Mouse (Mus musculus) heart, embryonic 16.5 days (tissue): ENCODE data around the gene Cmtm7. TPM values are rescaled to one million over a fixed set of nuclear protein-coding genes. Genes with fewer than 3 reads are reported as not detected.

ENCODE experiments used
- ATAC-seq: fragments of 200-750 bp; cut with Nextera tagmentation; replicated peaks from 2 replicates; pipeline ENCODE4 v1.8.0; 2017; ENCODE audit warnings: moderate number of reproducible peaks; ENCODE audit not compliant: insufficient read depth, low FRiP score; ENCODE audit errors: extremely low read depth
- H3K27ac ChIP-seq: fragments of 300-500 bp; sonication (generic); 2 replicates; pipeline ENCODE4 v1.5.1; 2014; ENCODE audit warnings: mild to moderate bottlenecking, low read length, control low read depth, moderate library complexity
- H3K27me3 ChIP-seq: fragments of 300-500 bp; sonication (generic); 2 replicates; pipeline ENCODE4 v1.6.1; 2014; ENCODE audit warnings: low read length, mixed read lengths; ENCODE audit not compliant: control insufficient read depth, insufficient read depth
- H3K36me3 ChIP-seq: fragments of 300-500 bp; sonication (generic); 2 replicates; pipeline ENCODE4 v1.6.1; 2014; ENCODE audit not compliant: control insufficient read depth, insufficient read depth
- H3K4me1 ChIP-seq: fragments of 300-500 bp; sonication (generic); 2 replicates; pipeline ENCODE4 v1.6.1; 2014; ENCODE audit warnings: low read length, mixed read lengths; ENCODE audit not compliant: control insufficient read depth, insufficient read depth
- H3K4me2 ChIP-seq: fragments of 300-500 bp; sonication (generic); 2 replicates; pipeline ENCODE4 v1.6.1; 2014; ENCODE audit warnings: low read depth, mild to moderate bottlenecking, control low read depth, low read length
- H3K4me3 ChIP-seq: fragments of 300-500 bp; sonication (generic); 2 replicates; pipeline ENCODE4 v1.5.1; 2014; ENCODE audit warnings: mild to moderate bottlenecking, control low read depth, low read length
- H3K9ac ChIP-seq: fragments of 300-500 bp; sonication (generic); 2 replicates; pipeline ENCODE4 v1.6.1; 2014; ENCODE audit warnings: low read length, control low read depth
- H3K9me3 ChIP-seq: fragments of 300-500 bp; sonication (generic); replicated peaks from 2 replicates; pipeline ENCODE4 v1.6.1; 2016; ENCODE audit warnings: low read length; ENCODE audit not compliant: control insufficient read depth
- WGBS: fragments of 180-500 bp; shearing (Covaris S2); extraction: QIAGEN DNeasy Blood & Tissue Kit; methylation state at CpG from one replicate; pipeline ENCODE4 v1.1.7; 2014; 5-methylcytosine and 5-hydroxymethylcytosine counted together
- polyA plus RNA-seq: library from polyadenylated mRNA; unstranded; fragments of >200 nt; fragmentation: Nextera tagmentation; extraction: Ambion mirVana; gene quantifications from 2 replicates; pipeline ENCODE4 v1.2.1, GENCODE M21; 2015

The Cmtm7 gene
- polyA plus RNA-seq, 1 experiment from 2014 or later: 138 TPM

DNA sequence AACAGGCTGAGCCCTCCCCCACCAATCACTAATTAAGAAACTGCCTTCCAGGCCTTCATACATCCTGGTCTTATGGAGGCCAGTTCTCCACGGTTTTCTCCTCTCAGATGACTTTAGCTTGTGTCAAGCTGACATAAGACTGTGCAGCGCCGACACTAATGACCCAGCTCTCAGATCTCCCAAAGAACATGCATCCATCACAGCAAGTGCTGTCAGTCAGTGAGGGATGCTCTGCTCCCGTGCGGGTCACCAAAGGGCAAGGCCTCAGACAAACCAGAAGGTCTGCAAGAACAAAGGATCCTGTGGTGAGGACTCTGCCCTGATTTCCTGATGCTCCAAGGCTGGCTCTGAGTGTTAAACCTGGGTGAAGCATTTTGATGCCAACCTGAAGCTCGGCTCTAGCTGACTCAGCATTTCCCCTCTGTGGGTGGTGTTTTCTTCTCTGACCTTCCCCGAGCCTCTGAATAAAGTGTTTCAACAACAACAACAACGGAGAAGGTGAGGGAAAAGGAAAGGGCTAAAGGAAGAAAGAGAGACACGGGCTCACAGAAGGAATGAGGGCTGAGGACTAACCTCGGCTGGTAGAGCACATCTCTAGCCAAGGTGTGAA lies 17.9 kb upstream of the Cmtm7 start:
- Histone ChIP-seq H3K36me3 (no peaks in the 10 kb centered on the region), H3K27me3 (no peaks in the 10 kb centered on the region), H3K9ac (no peak overlapping the region), H3K4me2 (no peak overlapping the region), H3K27ac (no peak overlapping the region), H3K9me3 (no peaks in the 10 kb centered on the region), H3K4me1 (peaks cover 3% of the 10 kb centered on the region), H3K4me3 (no peak overlapping the region)
- ATAC-seq: no peak
- WGBS: 58% methylated on average over 10 of the region's 10 CpGs

DNA sequence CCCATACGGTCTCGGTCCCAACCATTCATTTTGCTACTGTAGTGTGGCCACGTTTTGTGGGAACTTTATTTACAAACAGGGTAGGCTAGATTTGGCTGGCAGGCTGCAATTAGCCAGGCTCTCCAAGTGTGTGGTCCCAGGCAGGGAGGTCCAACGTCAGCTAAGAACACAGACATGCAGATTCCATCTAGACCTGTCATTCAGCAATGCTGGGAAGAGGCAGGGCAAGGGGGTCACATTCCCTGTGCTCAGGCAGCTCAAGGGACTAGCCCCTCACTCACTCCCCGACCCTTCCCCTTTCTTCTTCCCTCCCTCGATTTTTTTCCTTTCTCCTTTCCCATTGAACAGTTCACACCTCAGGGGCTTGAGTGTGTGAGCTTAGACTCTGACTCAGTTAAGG lies 17.2 kb upstream of the Cmtm7 start:
- Histone ChIP-seq H3K9me3 (no peaks in the 10 kb centered on the region), H3K36me3 (no peaks in the 10 kb centered on the region), H3K4me2 (no peak overlapping the region), H3K4me3 (no peak overlapping the region), H3K27ac (no peak overlapping the region), H3K4me1 (peaks cover 2% of the 10 kb centered on the region; the same call in 1 of the 2 replicates), H3K9ac (no peak overlapping the region), H3K27me3 (no peaks in the 10 kb centered on the region)
- 48% methylated on average over 6 of the region's 6 CpGs for whole genome bisulfite sequencing
- ATAC-seq: no peak

DNA sequence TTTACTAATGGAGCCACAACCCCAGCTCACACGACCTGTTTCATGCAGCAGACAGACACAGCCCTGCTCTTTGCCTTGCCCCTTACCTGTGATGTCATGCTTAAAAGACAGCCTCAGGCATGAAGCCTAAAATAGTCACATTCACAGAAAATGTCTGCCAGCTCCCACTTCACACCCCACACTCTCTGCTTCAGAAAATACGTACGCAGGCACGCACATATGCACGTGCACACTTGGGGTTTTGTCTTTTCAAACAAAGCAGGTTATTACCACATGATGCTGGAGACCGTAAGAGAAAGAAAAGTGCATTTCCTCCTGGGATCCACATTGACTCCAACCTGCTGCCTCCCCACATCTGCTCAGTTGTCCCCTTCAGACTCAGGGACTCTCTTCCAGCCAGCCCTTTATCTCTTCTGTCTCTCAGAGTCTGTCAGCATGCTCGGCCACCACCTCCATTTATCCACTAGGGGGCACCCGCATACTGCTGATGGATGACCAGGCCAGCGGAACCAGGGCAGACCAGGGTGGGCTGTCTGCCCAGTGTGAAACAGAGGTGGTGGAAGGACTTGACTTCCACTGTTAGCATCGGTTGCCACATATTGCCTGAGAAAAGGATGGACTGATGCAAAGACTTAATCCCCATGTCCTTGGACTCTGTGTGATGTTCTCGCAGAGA lies 15.8 kb upstream of the Cmtm7 start:
- Histone ChIP-seq H3K4me3 (no peak overlapping the region), H3K4me1 (peaks cover 2% of the 10 kb centered on the region; the same call in 1 of the 2 replicates), H3K27me3 (no peaks in the 10 kb centered on the region), H3K27ac (no peak overlapping the region), H3K9ac (no peak overlapping the region), H3K36me3 (no peaks in the 10 kb centered on the region), H3K4me2 (no peak overlapping the region), H3K9me3 (no peaks in the 10 kb centered on the region)
- 52% methylated on average over 11 of the region's 11 CpGs for WGBS
- 0 out of 2 replicates have a peak, but pooled peaks have one; percentile 54 for ATAC-seq

DNA sequence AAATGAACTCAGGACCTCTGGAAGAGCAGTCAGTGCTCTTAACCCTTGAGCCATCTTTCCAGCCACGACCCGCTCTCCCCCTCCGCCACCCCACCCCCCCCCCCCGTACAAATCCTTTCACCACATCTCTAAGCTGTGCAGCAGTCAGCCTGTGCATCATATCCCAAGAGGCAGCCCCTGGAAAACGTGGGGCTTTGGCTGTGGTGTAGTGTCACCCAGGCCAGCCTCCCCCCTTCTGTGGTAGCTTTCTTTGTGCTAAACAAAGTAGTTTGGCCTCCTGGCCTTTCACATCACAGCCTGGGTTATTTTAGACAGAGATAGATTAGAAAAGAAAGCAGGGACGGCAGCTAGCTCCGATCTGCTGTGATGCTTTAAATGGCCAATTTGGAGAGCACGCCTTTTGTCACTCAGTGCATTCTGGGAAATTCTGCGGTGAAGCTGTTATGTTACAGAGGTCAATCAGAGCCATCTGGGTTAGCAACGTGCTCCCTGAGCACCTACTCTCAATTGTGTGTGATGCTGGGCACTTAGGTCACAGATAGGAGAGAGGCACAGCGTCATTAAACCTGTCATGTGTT lies 14.9 kb upstream of the Cmtm7 start:
- Histone ChIP-seq H3K4me2 (no peak overlapping the region), H3K27me3 (no peaks in the 10 kb centered on the region), H3K4me1 (peaks cover 2% of the 10 kb centered on the region; the same call in 1 of the 2 replicates), H3K9me3 (no peaks in the 10 kb centered on the region), H3K27ac (no peak overlapping the region), H3K9ac (no peak overlapping the region), H3K36me3 (no peaks in the 10 kb centered on the region), H3K4me3 (no peak overlapping the region)
- ATAC-seq: no peak
- WGBS: 34% methylated on average over 11 of the region's 11 CpGs

DNA sequence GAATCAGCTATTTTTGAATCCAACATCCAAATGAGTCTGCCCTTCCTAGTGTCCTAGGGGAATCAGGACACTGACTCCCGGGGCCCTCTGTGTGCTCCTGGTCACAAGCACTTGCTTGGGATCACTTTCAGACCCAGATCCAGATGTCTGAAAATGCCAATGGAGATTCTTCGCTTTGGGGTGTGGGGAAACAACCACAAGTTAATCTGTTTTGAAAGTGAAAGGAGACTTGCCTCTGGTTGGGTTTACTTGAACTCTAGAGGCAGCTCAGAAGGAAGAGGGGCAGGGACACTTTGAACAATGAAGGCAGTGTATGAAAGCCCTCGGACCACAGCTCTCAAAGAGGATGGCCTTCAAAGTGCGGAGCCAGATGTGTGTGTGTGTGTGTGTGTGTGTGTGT lies 12.8 kb upstream of the Cmtm7 start:
- Histone ChIP-seq H3K4me3 (no peak overlapping the region), H3K4me1 (no peaks in the 10 kb centered on the region), H3K9me3 (no peaks in the 10 kb centered on the region), H3K36me3 (no peaks in the 10 kb centered on the region), H3K9ac (no peak overlapping the region), H3K27ac (no peak overlapping the region), H3K4me2 (no peak overlapping the region), H3K27me3 (no peaks in the 10 kb centered on the region)
- ATAC-seq: no peak
- 74% methylated on average over 4 of the region's 4 CpGs for WGBS

DNA sequence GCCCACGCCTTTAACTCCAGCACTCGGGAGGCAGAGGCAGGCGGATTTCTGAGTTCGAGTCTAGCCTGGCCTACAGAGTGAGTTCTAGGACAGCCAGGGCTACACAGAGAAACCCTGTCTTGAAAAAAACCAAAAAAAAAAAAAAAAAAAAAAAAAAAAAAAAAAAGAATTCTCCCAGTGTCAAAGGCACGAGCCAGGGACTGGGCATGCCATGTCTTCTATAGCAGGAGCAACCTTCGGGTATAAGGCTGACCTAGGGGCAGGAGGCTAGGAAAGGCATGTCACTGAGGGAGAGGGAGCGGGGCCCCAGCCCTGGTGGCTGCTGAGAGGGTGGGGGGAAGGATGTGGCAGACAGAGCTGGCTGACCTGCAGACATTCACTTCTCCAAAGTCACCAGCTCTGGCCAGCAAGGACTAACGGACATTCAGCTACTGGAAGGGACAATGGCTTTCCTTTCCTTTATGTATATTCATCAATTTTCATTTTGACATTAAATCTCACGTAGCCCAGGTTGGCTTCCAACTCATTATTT lies 12.2 kb upstream of the Cmtm7 start:
- ATAC-seq: no peak
- Histone ChIP-seq H3K4me2 (no peak overlapping the region), H3K9me3 (no peaks in the 10 kb centered on the region), H3K27me3 (no peaks in the 10 kb centered on the region), H3K4me3 (no peak overlapping the region), H3K27ac (no peak overlapping the region), H3K4me1 (no peaks in the 10 kb centered on the region), H3K9ac (no peak overlapping the region), H3K36me3 (no peaks in the 10 kb centered on the region)
- WGBS: 85% methylated on average over 9 of the region's 9 CpGs

DNA sequence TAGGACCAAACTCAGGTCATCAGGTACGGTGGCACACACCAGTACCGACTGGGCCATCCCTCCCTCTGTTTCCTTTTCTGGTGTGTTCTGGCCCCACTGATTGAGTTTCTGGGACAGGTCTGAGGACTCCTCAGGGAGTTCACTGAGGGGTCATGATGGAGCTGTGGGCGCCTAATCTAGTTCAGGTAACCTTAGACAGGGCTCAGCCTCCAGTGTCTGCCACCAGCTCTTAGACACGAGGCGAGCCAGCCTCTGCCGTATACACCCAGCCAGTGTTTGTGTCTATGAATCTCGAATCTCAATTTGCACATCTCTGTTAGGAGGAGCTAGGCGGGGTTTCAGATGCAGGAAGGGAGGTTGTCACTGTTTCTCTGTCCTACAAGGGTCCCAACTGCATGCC lies 8.3 kb upstream of the Cmtm7 start:
- ATAC-seq: no peak
- 79% methylated on average over 8 of the region's 8 CpGs for WGBS
- no peak overlapping the region for H3K27ac ChIP-seq
- peaks cover 6% of the 10 kb centered on the region; the same call in 1 of the 2 replicates for H3K4me1 ChIP-seq
- H3K36me3 ChIP-seq: no peaks in the 10 kb centered on the region
- H3K9ac ChIP-seq: no peak overlapping the region
- no peaks in the 10 kb centered on the region for H3K9me3 ChIP-seq
- H3K4me2 ChIP-seq: no peak overlapping the region
- no peaks in the 10 kb centered on the region for H3K27me3 ChIP-seq
- H3K4me3 ChIP-seq: no peak overlapping the region

DNA sequence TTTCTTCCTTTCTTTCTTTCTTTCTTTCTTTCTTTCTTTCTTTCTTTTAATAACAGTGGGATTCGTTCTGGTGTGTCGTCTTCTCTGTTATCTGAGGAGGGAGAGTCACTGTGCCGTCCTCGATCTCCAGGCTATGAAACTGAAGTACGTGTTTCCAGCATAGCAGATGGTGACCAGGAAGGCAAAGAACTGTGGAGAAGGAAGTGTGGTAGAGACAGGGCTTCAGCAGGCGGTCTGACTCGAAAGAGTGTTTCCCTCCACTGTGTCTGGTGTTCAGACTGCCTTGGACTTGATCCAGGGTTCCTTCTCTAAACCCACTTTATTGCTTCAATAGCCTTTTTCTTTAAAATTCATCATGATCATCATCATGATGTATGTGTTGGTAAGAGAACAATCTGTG lies 7.9 kb upstream of the Cmtm7 start:
- Histone ChIP-seq H3K4me1 (peaks cover 6% of the 10 kb centered on the region; the same call in 1 of the 2 replicates), H3K36me3 (no peaks in the 10 kb centered on the region), H3K27ac (no peak overlapping the region), H3K9ac (no peak overlapping the region), H3K27me3 (no peaks in the 10 kb centered on the region), H3K4me2 (no peak overlapping the region), H3K9me3 (no peaks in the 10 kb centered on the region), H3K4me3 (no peak overlapping the region)
- WGBS: 64% methylated on average over 7 of the region's 7 CpGs
- ATAC-seq: no peak

DNA sequence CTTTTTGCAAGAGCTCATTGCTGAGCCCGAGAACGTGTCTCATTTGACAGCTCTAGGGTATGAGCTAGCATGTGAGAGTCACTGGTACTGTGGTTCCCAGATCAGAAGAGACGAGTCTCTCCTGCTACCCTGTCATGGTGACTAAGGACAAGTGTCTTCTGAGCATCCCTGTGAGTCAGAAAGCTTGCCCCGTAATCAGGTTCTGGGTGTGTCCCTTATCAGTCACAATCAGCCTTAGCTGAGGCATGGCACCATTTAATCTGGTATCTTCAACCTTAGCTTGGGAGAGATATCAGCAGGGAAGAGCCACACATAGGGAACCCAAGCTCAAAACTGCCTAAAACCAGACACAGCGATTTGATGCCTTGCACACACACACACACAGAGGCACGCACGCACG lies 7.0 kb upstream of the Cmtm7 start:
- no peak for ATAC-seq
- H3K27me3 ChIP-seq: no peaks in the 10 kb centered on the region

More for the DNA sequence above, 7.0 kb upstream of the Cmtm7 start:
- Histone ChIP-seq H3K9ac (no peak overlapping the region), H3K4me2 (no peak overlapping the region), H3K9me3 (no peaks in the 10 kb centered on the region), H3K27ac (no peak overlapping the region), H3K4me3 (no peak overlapping the region), H3K4me1 (peaks cover 6% of the 10 kb centered on the region; the same call in 1 of the 2 replicates), H3K36me3 (no peaks in the 10 kb centered on the region)
- 77% methylated on average over 8 of the region's 8 CpGs for WGBS
